Mouse (Mus musculus) liver, embryonic 14 days (tissue): ENCODE data around the gene 1810062G17Rik. TPM values are rescaled to one million over a fixed set of nuclear protein-coding genes. Genes with fewer than 3 reads are reported as not detected.

Experiments used
- polyA plus RNA-seq: library from polyadenylated mRNA; depleted of rRNA; stranded (reverse); fragments of >200 nt; gene quantifications from 2 replicates; pipeline ENCODE4 v1.2.3, GENCODE M21; 2012; rRNA removed

1810062G17Rik gene
- 0.69 and 0.78 TPM in 2 replicates for polyA plus RNA-seq

GRCm38 (mm10) chr3:36475532-36476087 lies at the start of gene 1810062G17Rik, which contains the start of gene Anxa5:
1810062G17Rik (plus strand) TSS chr3:36475937.
Anxa5 (minus strand) TSS chr3:36475894.

GRCm38 (mm10) chr3:36521073-36522060 lies 45.6 kb downstream of the 1810062G17Rik start, which contains the start of gene Gm11549:
Gm11549 (minus strand) TSS chr3:36521813.

Other genes with a start within 250 kb of the 1810062G17Rik start
- 45.5 and 53.0 TPM in 2 replicates for gene Anxa5, start within 50 bp of the 1810062G17Rik start, polyA plus RNA-seq
- 0.01 TPM in 1 of 2 replicates, not detected in the other for gene Gm11549, start 45.9 kb downstream of the 1810062G17Rik start, polyA plus RNA-seq
- 28.0 and 33.3 TPM in 2 replicates for gene Exosc9, start 76.7 kb downstream of the 1810062G17Rik start, polyA plus RNA-seq
- 143 and 170 TPM in 2 replicates for gene Ccna2, start 96.2 kb downstream of the 1810062G17Rik start, polyA plus RNA-seq
- 5.9 and 6.0 TPM in 2 replicates for gene Bbs7, start 137.5 kb downstream of the 1810062G17Rik start, polyA plus RNA-seq
- gene Trpc3, start 214.2 kb downstream of the 1810062G17Rik start, polyA plus RNA-seq = 0.25 and 0.30 TPM in 2 replicates